Mouse (Mus musculus): ENCODE data around the gene Tmem255b.

Gene Tmem255b

GRCm38 (mm10) chr8:13491491-13492010 is 56.6 kb downstream of the Tmem255b start:
- DNase-seq (ENCODE audit: low read depth, low spot score) = no peak

GRCm38 (mm10) chr8:13492198-13492995 is 57.4 kb downstream of the Tmem255b start:
- DNase-seq (ENCODE audit: low read depth, low spot score) = no peak

- no peak for DNase-seq (ENCODE audit: low read depth, low spot score)
These were observed 58.0 kb downstream of the Tmem255b start for GRCm38 (mm10) chr8:13493011-13493410.

GRCm38 (mm10) chr8:13493858-13494631 is 59.1 kb downstream of the Tmem255b start, which contains the start of gene Gas6:
Gas6 (minus strand) TSS chr8:13494490.
- peak; percentile 26 for DNase-seq (ENCODE audit: low read depth, low spot score)

GRCm38 (mm10) chr8:13501221-13501620 is 66.2 kb downstream of the Tmem255b start:
- no peak for DNase-seq (ENCODE audit: low read depth, low spot score)

GRCm38 (mm10) chr8:13503936-13504606 is 69.1 kb downstream of the Tmem255b start:
- no peak for DNase-seq (ENCODE audit: low read depth, low spot score)

GRCm38 (mm10) chr8:13504894-13505674 is 70.1 kb downstream of the Tmem255b start:
- no peak for DNase-seq (ENCODE audit: low read depth, low spot score)

- DNase-seq (ENCODE audit: low read depth, low spot score) = no peak
These were observed 71.9 kb downstream of the Tmem255b start for GRCm38 (mm10) chr8:13506849-13507248.

- DNase-seq (ENCODE audit: low read depth, low spot score) = no peak
These were observed 72.4 kb downstream of the Tmem255b start for GRCm38 (mm10) chr8:13507284-13507937.

GRCm38 (mm10) chr8:13512016-13512415 is 77.0 kb downstream of the Tmem255b start:
- DNase-seq (ENCODE audit: low read depth, low spot score) = no peak

- DNase-seq (ENCODE audit: low read depth, low spot score) = no peak
These were observed 77.7 kb downstream of the Tmem255b start for GRCm38 (mm10) chr8:13512677-13513076.

- DNase-seq (ENCODE audit: low read depth, low spot score) = no peak
These were observed 78.8 kb downstream of the Tmem255b start for GRCm38 (mm10) chr8:13513556-13514370.

GRCm38 (mm10) chr8:13516011-13516442 is 81.0 kb downstream of the Tmem255b start:
- DNase-seq (ENCODE audit: low read depth, low spot score) = no peak

- DNase-seq (ENCODE audit: low read depth, low spot score) = no peak
These were observed 81.7 kb downstream of the Tmem255b start for GRCm38 (mm10) chr8:13516728-13517127.

- no peak for DNase-seq (ENCODE audit: low read depth, low spot score)
These were observed 82.3 kb downstream of the Tmem255b start for GRCm38 (mm10) chr8:13517284-13517781.
